Mouse (Mus musculus): ENCODE measurements around the gene Tnp2. TPM values are rescaled to one million over a fixed set of nuclear protein-coding genes. Genes with fewer than 3 reads are reported as not detected.

Tnp2 gene
- not detected in 2 replicates for polyA plus RNA-seq (2015; fragmentation: Nextera tagmentation; extraction: Ambion mirVana)

DNA sequence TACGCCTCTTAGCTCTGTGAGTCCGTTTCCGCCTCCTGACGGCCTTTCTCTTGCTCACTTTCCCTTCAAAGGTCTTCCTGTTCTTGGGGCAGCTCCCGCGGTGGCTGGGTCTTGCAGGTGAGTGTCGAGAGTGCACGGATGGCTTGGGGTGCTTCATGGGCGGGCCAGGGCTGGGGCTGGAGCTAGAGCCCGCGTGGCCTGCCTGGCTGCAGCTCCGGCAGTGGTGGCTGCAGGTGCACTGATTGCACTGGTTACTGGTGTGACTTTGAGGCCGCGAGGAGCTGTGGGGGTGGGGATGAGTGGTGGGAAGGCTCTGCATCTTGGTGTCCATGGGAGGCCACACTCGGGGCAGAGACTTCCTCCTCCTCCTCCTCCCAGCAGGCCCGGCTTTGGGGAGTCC is at the start of gene Tnp2:
Tnp2 (minus strand) TSS at position 390 of the 400 bp plus-strand sequence.

GRCm38 (mm10) chr16:10834911-10835587 is 46.6 kb upstream of the Tnp2 start, which contains the start of gene Rmi2:
Gene Rmi2, plus strand, starts transcription at chr16:10835059.

GRCm38 (mm10) chr16:10812865-10813371 is 24.5 kb upstream of the Tnp2 start, which contains the start of gene Gm11172:
Gene Gm11172, plus strand, starts transcription at chr16:10812915.

DNA sequence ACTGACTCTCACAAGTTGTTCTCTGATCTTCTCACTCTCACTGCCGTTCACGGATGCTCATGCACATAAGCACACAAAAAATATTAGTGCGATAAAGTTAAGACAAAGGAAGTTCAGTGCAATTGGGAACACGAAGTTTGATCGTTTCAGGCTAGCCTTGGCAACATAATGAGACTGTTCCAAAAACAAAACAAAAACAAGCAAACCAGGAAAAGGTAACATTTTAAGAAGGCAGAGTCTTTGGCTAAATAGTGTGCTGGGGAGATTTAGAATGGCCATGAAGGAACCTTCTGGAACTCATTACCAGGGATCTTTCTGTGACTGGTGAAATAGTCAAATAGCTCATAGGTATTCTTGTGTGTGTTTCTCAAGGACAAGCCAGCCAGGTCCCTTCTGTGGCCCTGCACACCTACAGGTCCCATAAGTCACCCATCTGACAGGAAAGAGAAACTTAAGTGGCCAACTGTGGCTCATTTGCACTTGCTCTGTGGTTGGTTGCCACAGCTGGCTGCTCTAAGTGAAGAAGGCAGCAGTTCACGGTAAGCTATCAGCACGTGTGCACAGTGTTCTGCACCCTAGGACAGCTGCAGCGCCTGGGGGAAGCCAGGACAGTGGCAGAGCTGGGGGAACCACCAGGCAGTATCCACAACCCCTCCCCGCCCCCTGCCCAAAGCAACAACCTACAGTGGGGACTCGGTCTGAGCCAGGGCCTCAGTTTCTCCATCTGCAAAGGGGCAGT is 17.5 kb upstream of the Tnp2 start, which contains the start of gene Prm1:
Prm1 (minus strand) TSS at position 51 of the 739 bp plus-strand sequence.

GRCm38 (mm10) chr16:10796034-10796433 is 7.6 kb upstream of the Tnp2 start, which contains the start of gene Prm2:
Gene Prm2, minus strand, starts transcription at chr16:10796134.

GRCm38 (mm10) chr16:10790702-10791101 is 2.2 kb upstream of the Tnp2 start, which contains the start of gene Prm3:
Gene Prm3, minus strand, starts transcription at chr16:10790914.

GRCm38 (mm10) chr16:10785371-10786231 is 2.9 kb downstream of the Tnp2 start, which contains the start of gene Socs1:
Gene Socs1, minus strand, starts transcription at chr16:10785536.

Other genes with a start within 250 kb of the Tnp2 start
- 24.3 and 26.4 TPM in 2 replicates for gene Dexi, start 245.6 kb downstream of the Tnp2 start, polyA plus RNA-seq (2015; fragmentation: Nextera tagmentation; extraction: Ambion mirVana)
- 28.0 and 28.1 TPM in 2 replicates for gene Clec16a, start 243.3 kb downstream of the Tnp2 start, polyA plus RNA-seq (2015; fragmentation: Nextera tagmentation; extraction: Ambion mirVana)
- gene Socs1, start 3.1 kb downstream of the Tnp2 start, polyA plus RNA-seq (2015; fragmentation: Nextera tagmentation; extraction: Ambion mirVana): 4.3 and 6.8 TPM in 2 replicates
- gene Prm3, start 2.3 kb upstream of the Tnp2 start, polyA plus RNA-seq (2015; fragmentation: Nextera tagmentation; extraction: Ambion mirVana): not detected in 2 replicates
- not detected in 2 replicates for gene Prm2, start 7.5 kb upstream of the Tnp2 start, polyA plus RNA-seq (2015; fragmentation: Nextera tagmentation; extraction: Ambion mirVana)
- gene Prm1, start 17.2 kb upstream of the Tnp2 start, polyA plus RNA-seq (2015; fragmentation: Nextera tagmentation; extraction: Ambion mirVana): not detected in 2 replicates
- gene Gm11172, start 24.3 kb upstream of the Tnp2 start, polyA plus RNA-seq (2015; fragmentation: Nextera tagmentation; extraction: Ambion mirVana): not detected in 2 replicates
- gene Rmi2, start 46.4 kb upstream of the Tnp2 start, polyA plus RNA-seq (2015; fragmentation: Nextera tagmentation; extraction: Ambion mirVana): 0.41 and 0.60 TPM in 2 replicates